Mouse (Mus musculus) ES-Bruce4 (cell line): ENCODE measurements at regions not wholly inside any gene's neighbourhood (a gene's known extent, or its start where the extent isn't known, plus 50 kb on each side); places are given as distances from the start of the nearest gene placed in this dataset.

Experiments
- H3K27ac ChIP-seq: 2 replicates; pipeline ENCODE4 v1.5.1; 2012; ENCODE audit warnings: low read length, inconsistent platforms; ENCODE audit not compliant: insufficient read depth
- H3K27me3 ChIP-seq: 2 replicates; pipeline ENCODE4 v1.6.1; 2012; ENCODE audit warnings: mild to moderate bottlenecking, low read length, inconsistent platforms; ENCODE audit not compliant: control insufficient read depth, poor library complexity, insufficient read depth, severe bottlenecking
- H3K36me3 ChIP-seq: 2 replicates; pipeline ENCODE4 v1.6.1; 2012; ENCODE audit warnings: inconsistent platforms, mild to moderate bottlenecking, low read length, moderate library complexity; ENCODE audit not compliant: control insufficient read depth, poor library complexity, insufficient read depth, severe bottlenecking
- H3K4me1 ChIP-seq: one replicate; pipeline ENCODE4 v1.8.1; 2011; ENCODE audit warnings: low read length; ENCODE audit not compliant: control insufficient read depth, insufficient read depth
- H3K4me3 ChIP-seq: 2 replicates; pipeline ENCODE4 v1.5.1; 2011; ENCODE audit warnings: low read depth, mild to moderate bottlenecking, low read length
- H3K9ac ChIP-seq: 2 replicates; pipeline ENCODE4 v1.6.1; 2012; ENCODE audit warnings: low read depth, mild to moderate bottlenecking, inconsistent platforms; ENCODE audit not compliant: poor library complexity, severe bottlenecking
- H3K9me3 ChIP-seq: replicated peaks from 2 replicates; pipeline ENCODE4 v1.6.1; 2012; ENCODE audit warnings: mild to moderate bottlenecking, low read length, inconsistent platforms; ENCODE audit not compliant: control insufficient read depth, poor library complexity, insufficient read depth, severe bottlenecking
- CTCF ChIP-seq: IDR thresholded peaks from one replicate; pipeline ENCODE4 v1.8.1; 2011; ENCODE audit warnings: low read depth, low read length
- EP300 ChIP-seq: IDR thresholded peaks from 2 replicates; pipeline ENCODE4 v1.6.1; 2011; ENCODE audit warnings: low read depth, low read length; ENCODE audit not compliant: insufficient read depth
- POLR2A ChIP-seq: IDR thresholded peaks from one replicate; pipeline ENCODE4 v1.8.1; 2011; ENCODE audit warnings: low read length; ENCODE audit not compliant: insufficient read depth

- Histone ChIP-seq H3K27ac (no peak overlapping the region), H3K9ac (no peak overlapping the region), H3K4me1 (no peaks in the 10 kb centered on the region), H3K27me3 (no peaks in the 10 kb centered on the region), H3K9me3 (no peaks in the 10 kb centered on the region), H3K36me3 (no peaks in the 10 kb centered on the region), H3K4me3 (no peak overlapping the region)
- TF ChIP-seq CTCF (no peak), EP300 (no peak), POLR2A (no peak)
These were observed 288.4 kb upstream of the Atp5g3 start for GRCm38 (mm10) chr2:74199550-74199949.

- no peak overlapping the region for H3K27ac ChIP-seq
- H3K4me3 ChIP-seq = no peak overlapping the region
- no peaks in the 10 kb centered on the region for H3K9me3 ChIP-seq
- TF ChIP-seq POLR2A (no peak), CTCF (no peak), EP300 (no peak)
- no peak overlapping the region for H3K9ac ChIP-seq
- H3K36me3 ChIP-seq = no peaks in the 10 kb centered on the region
- H3K4me1 ChIP-seq = no peaks in the 10 kb centered on the region
- no peaks in the 10 kb centered on the region for H3K27me3 ChIP-seq
These were observed 277.1 kb upstream of the Atp5g3 start for GRCm38 (mm10) chr2:74187963-74188790.

GRCm38 (mm10) chr2:74178106-74178505 lies 267.0 kb upstream of the Atp5g3 start:
- no peak overlapping the region for H3K9ac ChIP-seq
- no peak for TF ChIP-seq POLR2A
- TF ChIP-seq CTCF = no peak
- no peak for TF ChIP-seq EP300
- H3K4me1 ChIP-seq = no peaks in the 10 kb centered on the region
- no peaks in the 10 kb centered on the region for H3K36me3 ChIP-seq
- no peaks in the 10 kb centered on the region for H3K9me3 ChIP-seq
- H3K27me3 ChIP-seq = no peaks in the 10 kb centered on the region
- no peak overlapping the region for H3K4me3 ChIP-seq
- H3K27ac ChIP-seq = no peak overlapping the region

GRCm38 (mm10) chr2:74168776-74169570 lies 257.8 kb upstream of the Atp5g3 start:
- H3K27me3 ChIP-seq = no peaks in the 10 kb centered on the region
- no peak overlapping the region for H3K9ac ChIP-seq
- H3K4me3 ChIP-seq = no peak overlapping the region
- H3K36me3 ChIP-seq = no peaks in the 10 kb centered on the region
- TF ChIP-seq POLR2A (no peak), EP300 (no peak), CTCF (no peak)
- peaks cover 3% of the 10 kb centered on the region for H3K4me1 ChIP-seq
- no peak overlapping the region for H3K27ac ChIP-seq
- H3K9me3 ChIP-seq = no peaks in the 10 kb centered on the region

- TF ChIP-seq EP300 (no peak), POLR2A (no peak), CTCF (no peak)
These were observed 257.2 kb upstream of the Atp5g3 start for GRCm38 (mm10) chr2:74168307-74168706.

GRCm38 (mm10) chr2:74154062-74154461 lies 242.9 kb upstream of the Atp5g3 start:
- no peaks in the 10 kb centered on the region for H3K4me1 ChIP-seq
- H3K4me3 ChIP-seq = no peak overlapping the region
- no peak for TF ChIP-seq CTCF
- TF ChIP-seq POLR2A = no peak
- no peak for TF ChIP-seq EP300
- no peaks in the 10 kb centered on the region for H3K36me3 ChIP-seq
- no peaks in the 10 kb centered on the region for H3K27me3 ChIP-seq
- H3K9ac ChIP-seq = no peak overlapping the region
- H3K27ac ChIP-seq = no peak overlapping the region
- H3K9me3 ChIP-seq = no peaks in the 10 kb centered on the region

More at GRCm38 (mm10) chr2:74168307-74168706, 257.2 kb upstream of the Atp5g3 start:
- Histone ChIP-seq H3K27ac (no peak overlapping the region), H3K9me3 (no peaks in the 10 kb centered on the region), H3K27me3 (no peaks in the 10 kb centered on the region), H3K4me1 (peaks cover 3% of the 10 kb centered on the region), H3K36me3 (no peaks in the 10 kb centered on the region), H3K4me3 (no peak overlapping the region), H3K9ac (no peak overlapping the region)
